Mouse (Mus musculus): Measurements from ENCODE around the gene 1810037I17Rik.
"Not testable (repeated sequence)": the region's sequence is repeated elsewhere in the genome, so short reads cannot be mapped to it uniquely, and the experiment has no call there.

1810037I17Rik gene

DNA sequence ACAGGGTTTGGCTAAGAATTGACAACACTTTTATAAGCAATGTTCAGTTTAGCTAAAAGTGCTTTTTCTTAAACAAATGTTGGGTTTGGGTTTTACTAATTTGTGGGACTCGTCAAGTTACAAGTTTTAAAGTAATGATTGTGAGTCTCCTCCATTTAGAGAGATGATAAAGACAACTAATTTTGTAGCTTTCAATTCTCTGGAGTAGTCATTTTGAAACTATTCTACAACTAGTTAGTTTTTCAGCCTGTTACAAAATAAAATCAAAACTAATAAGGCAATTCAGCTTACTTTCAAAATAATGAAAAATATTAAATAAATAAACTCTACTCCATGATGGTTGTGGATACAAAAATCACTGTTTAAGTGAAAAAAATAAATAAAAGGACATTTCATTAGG, 8.5 kb downstream of the 1810037I17Rik start:
- no peak for DNase-seq (ENCODE audit: low spot score)

DNA sequence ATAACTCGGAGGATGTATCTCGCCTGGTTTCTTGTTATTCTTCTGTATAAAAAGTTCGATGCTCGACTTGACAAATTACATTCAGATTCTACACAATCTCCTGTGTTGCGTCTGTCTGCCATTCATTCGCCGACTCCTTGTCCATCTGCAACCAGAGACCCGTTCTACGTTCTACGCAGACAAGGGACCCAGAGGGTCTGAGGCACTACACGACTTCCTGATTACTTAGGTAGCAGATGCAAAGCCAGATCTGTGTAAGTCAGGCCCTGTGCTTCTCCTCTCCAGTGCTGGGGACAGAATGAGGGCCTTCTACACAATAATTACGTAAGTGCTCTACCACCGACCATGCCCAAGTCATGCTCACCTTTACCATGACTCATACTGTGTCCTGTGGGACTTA, 13.2 kb downstream of the 1810037I17Rik start:
- not testable (repeated sequence) for DNase-seq (ENCODE audit: low spot score)

DNA sequence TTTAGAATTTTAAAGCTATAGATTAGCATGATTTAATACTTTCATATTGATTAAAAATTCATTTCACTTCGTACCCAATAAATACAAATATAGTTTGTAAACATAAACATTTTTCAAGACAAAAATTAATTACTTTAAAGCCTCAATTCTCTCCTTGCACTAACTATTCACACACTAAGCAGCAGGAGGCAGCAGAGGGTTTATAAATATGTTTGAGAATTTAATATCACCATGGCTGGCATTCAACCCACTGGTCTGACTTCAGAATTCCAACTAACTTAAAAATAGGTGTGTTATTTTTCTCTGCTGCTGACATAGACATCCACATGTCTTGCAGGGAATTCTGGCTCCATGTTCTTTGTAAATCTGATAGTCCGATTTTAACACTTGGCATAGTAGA, 15.2 kb downstream of the 1810037I17Rik start:
- DNase-seq (ENCODE audit: low spot score): peak; percentile 73

GRCm38 (mm10) chr3:122943387-122943890, 19.4 kb downstream of the 1810037I17Rik start:
- no peak for DNase-seq (ENCODE audit: low spot score)

GRCm38 (mm10) chr3:122950129-122950528, 26.1 kb downstream of the 1810037I17Rik start:
- no peak for DNase-seq (ENCODE audit: low spot score)

- no peak for DNase-seq (ENCODE audit: low spot score)
Measured at GRCm38 (mm10) chr3:122964301-122964700, 40.3 kb downstream of the 1810037I17Rik start.

DNA sequence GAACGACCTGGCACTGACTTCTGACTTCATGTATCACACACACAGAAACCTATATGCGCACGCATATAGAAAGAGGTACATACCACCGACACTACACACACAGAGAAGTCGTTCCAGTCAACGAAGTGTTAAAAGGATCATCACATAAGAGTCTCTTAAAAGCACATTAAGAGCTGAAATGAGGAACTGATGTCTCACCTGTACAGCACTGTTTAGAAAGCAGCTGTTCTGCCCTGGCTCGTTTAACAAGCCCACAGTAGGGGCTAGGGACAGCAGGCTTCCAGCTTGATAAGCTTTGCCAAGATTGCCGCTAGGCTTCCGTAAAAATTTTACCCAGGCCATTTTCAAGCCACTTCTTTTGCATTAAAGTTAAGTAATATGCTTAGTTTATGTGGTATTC, 44.4 kb downstream of the 1810037I17Rik start:
- no peak for DNase-seq (ENCODE audit: low spot score)

DNA sequence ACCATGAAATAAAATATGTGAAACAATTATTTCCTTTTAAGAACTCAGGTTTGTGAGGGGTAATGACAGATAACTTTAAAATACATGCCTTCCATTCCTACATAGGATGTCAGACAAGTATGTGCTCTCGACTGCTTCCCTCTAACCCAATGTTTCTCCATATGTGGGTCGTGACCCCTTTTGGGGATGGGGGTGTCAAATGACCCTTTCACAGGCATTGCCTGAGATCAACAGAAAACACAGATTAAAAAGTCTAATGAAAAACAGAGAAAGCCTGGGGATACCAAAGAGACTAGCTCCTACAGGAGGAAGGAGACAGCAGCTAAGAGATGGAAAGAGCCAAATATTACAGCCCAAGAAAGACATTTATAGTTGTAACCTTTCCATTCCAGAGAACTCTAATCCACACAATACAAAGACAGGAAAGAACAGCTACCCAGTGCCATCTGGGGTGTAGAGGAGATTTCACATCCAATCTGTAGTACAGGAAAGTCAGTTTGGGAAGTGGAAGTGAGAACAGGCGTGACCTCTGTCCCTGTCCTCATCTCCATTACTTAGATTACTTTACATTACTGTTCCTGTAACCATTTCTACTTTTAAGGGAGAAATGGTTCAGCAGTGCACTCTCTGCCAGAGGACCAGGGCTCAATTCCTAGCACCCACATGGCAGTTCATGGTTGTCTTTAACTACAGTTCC, 48.3 kb downstream of the 1810037I17Rik start:
- DNase-seq (ENCODE audit: low spot score): no peak

DNA sequence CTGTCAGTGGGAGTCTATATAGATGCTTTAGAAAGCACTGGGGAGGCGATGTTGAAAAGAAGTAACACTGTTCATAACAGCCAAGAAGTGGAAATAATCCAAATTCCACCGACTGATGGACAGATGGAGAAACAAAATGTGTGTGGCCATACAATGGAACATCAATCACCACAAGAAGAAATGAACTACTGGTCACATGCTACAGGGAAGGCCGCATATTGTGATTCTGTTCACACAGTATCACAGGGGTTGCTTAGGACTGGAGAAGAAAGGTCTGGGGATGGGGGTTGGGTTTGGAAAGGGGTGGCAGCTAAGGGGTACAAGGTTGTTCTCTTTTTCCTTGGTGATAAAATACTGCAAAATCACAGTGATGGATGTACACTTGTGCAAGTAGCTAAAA, 50.8 kb downstream of the 1810037I17Rik start:
- DNase-seq (ENCODE audit: low spot score): no peak

DNA sequence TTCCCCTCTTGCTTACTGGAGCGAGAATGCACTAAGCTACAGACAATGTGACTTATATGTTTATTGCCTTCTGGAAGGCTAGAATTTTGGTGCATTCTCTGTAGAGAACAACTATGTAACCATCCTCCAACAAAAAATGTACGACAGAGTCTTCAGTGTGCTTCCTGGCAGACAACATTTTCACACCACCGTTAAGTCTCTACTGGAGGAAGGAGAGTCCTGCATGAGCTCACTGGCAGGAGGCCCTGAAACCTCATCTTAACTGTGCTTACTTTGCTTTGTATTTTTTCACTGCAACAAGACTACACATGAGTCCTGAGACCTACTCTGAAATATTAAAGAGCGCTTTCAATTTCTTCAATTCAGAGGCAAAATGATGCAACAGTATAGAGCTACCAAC, 51.4 kb downstream of the 1810037I17Rik start:
- DNase-seq (ENCODE audit: low spot score): no peak
